Mouse (Mus musculus): Measurements from ENCODE around the gene Tenm4. TPM values are rescaled to one million over a fixed set of nuclear protein-coding genes. Genes with fewer than 3 reads are reported as not detected.

Gene Tenm4
- polyA plus RNA-seq, 1 experiment from 2014 or later, result 5.0 TPM

- TF ChIP-seq CTCF (IDR thresholded peaks at IDR 0.05) (no peak), EP300 (IDR thresholded peaks at IDR 0.05) (no peak)
These were observed 462.0 kb downstream of the Tenm4 start for GRCm38 (mm10) chr7:96633008-96633407.

DNA sequence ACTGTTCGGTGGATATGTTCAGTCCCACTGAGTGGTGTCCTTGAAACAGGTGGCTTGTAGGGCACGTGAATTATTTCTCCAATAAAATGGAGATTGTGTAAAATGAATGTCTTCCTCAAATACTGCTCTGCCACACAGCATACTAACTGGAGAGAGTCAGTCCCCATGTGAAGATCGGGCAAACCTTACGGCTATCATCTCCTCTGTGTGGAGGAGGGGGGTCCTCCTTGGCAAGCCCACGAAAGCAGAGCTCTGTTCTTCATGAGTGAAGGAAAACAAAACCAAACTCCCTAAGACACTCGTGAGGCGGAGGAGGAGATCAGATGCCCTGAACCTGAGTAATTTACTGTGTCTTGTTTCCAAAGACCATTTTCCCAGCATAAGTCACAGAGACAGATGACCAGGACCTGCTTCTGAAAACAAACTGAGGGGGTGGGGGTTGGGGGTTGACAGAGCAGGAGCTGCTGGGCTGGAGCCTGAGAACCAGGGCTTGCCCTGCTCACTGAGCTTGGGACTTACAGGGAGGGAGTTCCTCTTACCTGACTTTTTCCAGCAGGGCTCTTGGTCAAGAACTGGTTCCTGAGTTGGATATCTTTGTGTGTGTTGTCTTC lies 464.9 kb downstream of the Tenm4 start:
- no peak overlapping the region for H3K4me2 ChIP-seq (replicated peaks; ENCODE audit: low read depth, low read length)
- no peak overlapping the region for H3K27ac ChIP-seq (ENCODE audit: low read length)
- no peaks in the 10 kb centered on the region for H3K9me3 ChIP-seq (ENCODE audit: low read length)
- DNase-seq (ENCODE audit: low spot score) (no peak), ATAC-seq (no peak)
- no peaks in the 10 kb centered on the region for H3K4me1 ChIP-seq (ENCODE audit: insufficient read depth, low read depth, low read length)
- TF ChIP-seq CTCF (IDR thresholded peaks at IDR 0.05), result no peak
- no peak for TF ChIP-seq EP300 (IDR thresholded peaks at IDR 0.05)
- WGBS, result 55% methylated on average over 7 of the region's 7 CpGs
- no peaks in the 10 kb centered on the region for H3K36me3 ChIP-seq (ENCODE audit: insufficient read depth, low read length)
- H3K27me3 ChIP-seq (replicated peaks; ENCODE audit: insufficient read depth, low read length), result no peaks in the 10 kb centered on the region
- no peak overlapping the region for H3K4me3 ChIP-seq (ENCODE audit: low read depth, low read length)
- H3K9ac ChIP-seq (replicated peaks; ENCODE audit: low read depth), result no peak overlapping the region

More at GRCm38 (mm10) chr7:96633008-96633407, 462.0 kb downstream of the Tenm4 start:
- ATAC-seq, result peak; percentile 30; the same call in 1 of the 2 replicates
- no peak overlapping the region for H3K4me2 ChIP-seq (replicated peaks; ENCODE audit: low read depth, low read length)
- H3K27ac ChIP-seq (ENCODE audit: low read length), result no peak overlapping the region
- H3K27me3 ChIP-seq (replicated peaks; ENCODE audit: insufficient read depth, low read length), result no peaks in the 10 kb centered on the region
- no peak overlapping the region for H3K9ac ChIP-seq (replicated peaks; ENCODE audit: low read depth)
- H3K9me3 ChIP-seq (ENCODE audit: low read length), result no peaks in the 10 kb centered on the region
- no peaks in the 10 kb centered on the region for H3K4me1 ChIP-seq (ENCODE audit: insufficient read depth, low read depth, low read length)
- H3K4me3 ChIP-seq (ENCODE audit: low read depth, low read length), result no peak overlapping the region
- 56% methylated on average over 1 of the region's 1 CpGs for WGBS
- DNase-seq (ENCODE audit: low spot score), result peak; percentile 22
- no peaks in the 10 kb centered on the region for H3K36me3 ChIP-seq (ENCODE audit: insufficient read depth, low read length)

DNA sequence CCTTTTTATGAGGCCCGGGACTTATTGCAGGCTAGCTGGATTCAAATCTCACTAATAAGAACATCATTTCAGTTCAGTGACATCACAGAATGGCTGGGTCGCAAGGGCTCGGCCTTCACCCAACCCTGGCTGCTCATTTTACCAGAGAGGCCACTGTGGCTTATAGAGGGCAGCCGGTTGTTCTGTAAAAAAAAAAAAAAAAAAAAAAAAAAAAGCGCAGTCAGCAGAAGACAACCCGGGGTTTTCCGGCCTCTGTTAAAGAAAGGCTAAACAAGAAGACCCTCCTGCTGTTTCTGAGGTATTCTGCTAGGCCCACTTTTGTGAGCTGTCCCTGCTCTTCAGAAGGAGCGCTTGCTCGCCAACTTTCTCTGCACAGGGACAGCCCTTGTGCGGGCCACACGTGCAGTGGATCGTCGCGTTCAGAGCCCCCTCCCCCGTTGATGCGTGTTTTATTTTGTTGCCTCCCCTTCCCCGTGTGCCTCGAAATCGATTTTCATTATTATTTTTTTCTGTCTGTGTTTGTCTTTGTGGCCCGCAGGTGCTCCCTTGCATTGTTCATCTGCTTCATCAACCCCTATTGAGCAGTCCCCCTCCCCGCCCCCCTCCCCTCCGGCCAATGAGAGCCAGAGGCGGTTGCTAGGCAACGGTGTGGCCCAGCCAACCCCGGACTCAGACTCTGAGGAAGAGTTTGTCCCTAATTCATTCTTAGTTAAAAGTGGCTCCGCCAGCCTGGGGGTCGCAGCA lies 472.6 kb downstream of the Tenm4 start:
- Histone ChIP-seq H3K9ac (replicated peaks; ENCODE audit: low read depth) (no peak overlapping the region), H3K27me3 (replicated peaks; ENCODE audit: insufficient read depth, low read length) (no peaks in the 10 kb centered on the region)
- ATAC-seq, result peak; percentile 65

GRCm38 (mm10) chr7:96644205-96644531 lies 473.1 kb downstream of the Tenm4 start:
- 12% methylated on average over 7 of the region's 7 CpGs for WGBS
- ATAC-seq (no peak), DNase-seq (ENCODE audit: low spot score) (no peak)
- Histone ChIP-seq H3K27me3 (replicated peaks; ENCODE audit: insufficient read depth, low read length) (no peaks in the 10 kb centered on the region), H3K27ac (ENCODE audit: low read length) (no peak overlapping the region), H3K9ac (replicated peaks; ENCODE audit: low read depth) (no peak overlapping the region), H3K36me3 (ENCODE audit: insufficient read depth, low read length) (no peaks in the 10 kb centered on the region), H3K4me1 (ENCODE audit: insufficient read depth, low read depth, low read length) (no peaks in the 10 kb centered on the region), H3K4me3 (ENCODE audit: low read depth, low read length) (no peak overlapping the region), H3K4me2 (replicated peaks; ENCODE audit: low read depth, low read length) (peak overlapping the region; percentile 30), H3K9me3 (ENCODE audit: low read length) (no peaks in the 10 kb centered on the region)
- no peak for TF ChIP-seq EP300 (IDR thresholded peaks at IDR 0.05)
- TF ChIP-seq CTCF (IDR thresholded peaks at IDR 0.05), result no peak

More for the DNA sequence above, 472.6 kb downstream of the Tenm4 start:
- Histone ChIP-seq H3K27ac (ENCODE audit: low read length) (no peak overlapping the region), H3K4me3 (ENCODE audit: low read depth, low read length) (no peak overlapping the region), H3K4me2 (replicated peaks; ENCODE audit: low read depth, low read length) (peak overlapping the region; percentile 30), H3K9me3 (ENCODE audit: low read length) (no peaks in the 10 kb centered on the region), H3K4me1 (ENCODE audit: insufficient read depth, low read depth, low read length) (no peaks in the 10 kb centered on the region), H3K36me3 (ENCODE audit: insufficient read depth, low read length) (no peaks in the 10 kb centered on the region)
- peak; percentile 57 for DNase-seq (ENCODE audit: low spot score)
- TF ChIP-seq EP300 (IDR thresholded peaks at IDR 0.05) (no peak), CTCF (IDR thresholded peaks at IDR 0.05) (no peak)
- WGBS, result 4% methylated on average over 27 of the region's 27 CpGs

- ATAC-seq, result no peak
- Histone ChIP-seq H3K9me3 (ENCODE audit: low read length) (no peaks in the 10 kb centered on the region), H3K9ac (replicated peaks; ENCODE audit: low read depth) (no peak overlapping the region), H3K27ac (ENCODE audit: low read length) (no peak overlapping the region), H3K4me1 (ENCODE audit: insufficient read depth, low read depth, low read length) (no peaks in the 10 kb centered on the region), H3K4me2 (replicated peaks; ENCODE audit: low read depth, low read length) (no peak overlapping the region), H3K4me3 (ENCODE audit: low read depth, low read length) (no peak overlapping the region), H3K36me3 (ENCODE audit: insufficient read depth, low read length) (no peaks in the 10 kb centered on the region), H3K27me3 (replicated peaks; ENCODE audit: insufficient read depth, low read length) (no peaks in the 10 kb centered on the region)
- TF ChIP-seq CTCF (IDR thresholded peaks at IDR 0.05) (no peak), EP300 (IDR thresholded peaks at IDR 0.05) (no peak)
- DNase-seq (ENCODE audit: low spot score), result no peak
- 41% methylated on average over 4 of the region's 4 CpGs for WGBS
These were observed 476.6 kb downstream of the Tenm4 start for GRCm38 (mm10) chr7:96647657-96648056.

- ATAC-seq, result no peak
- H3K27ac ChIP-seq (ENCODE audit: low read length), result no peak overlapping the region
- no peak for DNase-seq (ENCODE audit: low spot score)
- no peaks in the 10 kb centered on the region for H3K27me3 ChIP-seq (replicated peaks; ENCODE audit: insufficient read depth, low read length)
- H3K9ac ChIP-seq (replicated peaks; ENCODE audit: low read depth), result no peak overlapping the region
- no peak overlapping the region for H3K4me3 ChIP-seq (ENCODE audit: low read depth, low read length)
- no peaks in the 10 kb centered on the region for H3K36me3 ChIP-seq (ENCODE audit: insufficient read depth, low read length)
- H3K9me3 ChIP-seq (ENCODE audit: low read length), result no peaks in the 10 kb centered on the region
- TF ChIP-seq EP300 (IDR thresholded peaks at IDR 0.05) (no peak), CTCF (IDR thresholded peaks at IDR 0.05) (no peak)
- WGBS, result 67% methylated on average over 2 of the region's 2 CpGs
- no peak overlapping the region for H3K4me2 ChIP-seq (replicated peaks; ENCODE audit: low read depth, low read length)
- H3K4me1 ChIP-seq (ENCODE audit: insufficient read depth, low read depth, low read length), result no peaks in the 10 kb centered on the region
These were observed 477.6 kb downstream of the Tenm4 start for GRCm38 (mm10) chr7:96648606-96649005.

Data from lung, postnatal 0 days (tissue).